Mouse (Mus musculus) forelimb bud, embryonic 11.5 days (tissue): ENCODE measurements around the gene Mier3.

Source experiments
- DNase-seq: peaks from one replicate; pipeline ENCODE4 v3.0.0-alpha.2; 2012; ENCODE audit warnings: low read depth, low spot score

The Mier3 gene

DNA sequence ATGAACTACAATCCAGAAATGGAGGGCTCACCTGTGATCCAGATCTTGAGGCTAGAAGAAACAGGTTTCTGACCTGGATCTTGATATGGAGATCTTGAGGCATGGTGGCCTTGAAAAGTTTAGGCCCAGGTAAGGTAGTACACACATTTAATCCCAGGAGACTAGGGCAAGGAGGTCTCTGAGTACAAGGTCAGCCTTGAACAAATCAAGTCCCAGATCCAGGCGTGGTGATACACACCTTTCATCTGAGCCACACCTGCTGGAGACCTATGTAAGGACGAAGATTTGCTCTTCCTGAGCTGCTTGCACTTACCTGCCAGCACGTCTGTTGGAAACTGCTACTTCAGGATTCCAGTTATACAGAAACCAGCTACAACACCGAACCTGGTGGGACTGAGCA is at the start of gene Mier3:
TSS of gene Mier3 (plus strand) at position 301 of the 400 bp plus-strand sequence.
- DNase-seq = no peak

DNA sequence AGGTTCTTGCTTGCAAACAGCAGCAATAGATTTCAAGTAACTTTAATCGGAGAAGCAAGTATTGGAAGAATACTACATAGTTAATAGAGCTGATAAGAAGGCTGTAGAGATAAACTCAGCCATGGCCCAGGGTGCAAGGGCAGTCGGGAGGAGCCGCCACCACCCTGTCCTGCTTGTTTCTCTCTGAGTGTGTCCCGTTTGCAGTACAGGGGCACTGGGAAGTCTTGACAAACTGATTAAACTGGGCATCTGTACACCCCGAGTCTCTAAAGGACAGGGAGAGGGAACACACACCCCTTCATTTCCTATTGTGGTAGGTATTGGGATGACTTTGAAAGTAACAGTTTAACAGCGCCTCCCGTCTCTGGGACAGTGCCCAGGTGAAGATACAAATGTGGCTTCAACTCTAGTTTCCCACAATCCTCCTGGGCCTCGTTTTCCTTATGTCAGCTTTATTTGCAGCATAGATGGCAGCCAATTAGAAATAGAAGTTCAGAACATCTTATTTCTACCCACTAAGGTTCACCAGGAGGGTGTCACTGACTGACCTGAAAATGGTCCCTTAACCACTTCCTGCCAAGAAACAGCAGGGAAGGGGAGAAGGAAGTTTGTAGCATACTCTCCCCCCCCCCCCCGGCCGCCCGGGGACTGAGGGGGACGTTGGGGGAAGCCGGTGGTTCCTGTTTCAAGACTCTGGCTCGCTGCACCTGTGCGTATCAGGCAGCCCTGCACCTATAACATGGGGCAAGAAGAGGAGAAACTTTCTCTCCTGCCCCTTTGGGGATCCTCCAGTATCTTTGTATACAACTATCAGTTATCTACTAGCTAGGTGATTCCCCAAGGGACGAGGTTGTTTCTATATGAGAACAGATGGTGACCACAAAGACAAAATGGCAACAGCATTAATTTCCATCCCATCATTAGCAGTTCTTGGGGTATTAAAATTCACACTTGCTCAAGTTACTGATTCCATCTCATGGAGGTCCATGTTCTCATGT is 46.3 kb upstream of the Mier3 start:
- no peak for DNase-seq

DNA sequence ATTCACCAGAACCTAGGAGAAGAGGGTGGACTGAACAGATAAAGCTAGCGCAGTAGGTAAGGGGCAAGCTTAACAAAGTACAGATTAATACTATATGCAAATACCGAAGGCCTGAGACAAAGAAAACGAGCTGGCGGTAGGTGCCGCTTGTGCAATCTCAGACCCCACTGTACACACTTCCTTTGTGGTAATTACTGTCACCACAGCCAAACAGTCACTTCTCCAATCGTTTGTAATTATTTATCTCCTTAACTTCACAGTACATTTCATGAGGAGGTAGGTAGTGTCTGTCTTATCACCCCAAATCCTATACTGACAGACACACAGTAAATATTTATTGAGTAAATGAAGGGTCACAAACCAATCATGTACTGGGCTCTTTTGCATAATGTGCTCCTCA is 40.5 kb upstream of the Mier3 start:
- no peak for DNase-seq

DNA sequence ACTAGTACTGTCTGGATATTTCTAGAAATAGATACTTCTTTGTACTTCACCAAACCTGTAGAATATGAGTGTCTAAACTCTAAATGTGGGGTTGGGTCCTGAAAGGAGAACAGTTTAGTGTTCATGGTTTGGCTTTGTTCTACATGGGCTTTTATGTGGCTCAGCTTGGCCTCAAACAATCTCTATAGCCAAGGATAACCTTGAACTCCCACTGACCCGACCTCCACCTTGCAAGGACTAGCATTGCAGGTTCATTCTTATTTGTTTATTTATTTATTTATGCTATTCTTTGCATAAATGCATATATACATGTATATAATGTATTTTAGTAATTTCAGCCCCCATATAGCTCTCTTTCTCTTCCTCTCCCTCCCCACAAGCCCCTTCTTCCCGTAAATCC is 37.1 kb upstream of the Mier3 start:
- DNase-seq = no peak

DNA sequence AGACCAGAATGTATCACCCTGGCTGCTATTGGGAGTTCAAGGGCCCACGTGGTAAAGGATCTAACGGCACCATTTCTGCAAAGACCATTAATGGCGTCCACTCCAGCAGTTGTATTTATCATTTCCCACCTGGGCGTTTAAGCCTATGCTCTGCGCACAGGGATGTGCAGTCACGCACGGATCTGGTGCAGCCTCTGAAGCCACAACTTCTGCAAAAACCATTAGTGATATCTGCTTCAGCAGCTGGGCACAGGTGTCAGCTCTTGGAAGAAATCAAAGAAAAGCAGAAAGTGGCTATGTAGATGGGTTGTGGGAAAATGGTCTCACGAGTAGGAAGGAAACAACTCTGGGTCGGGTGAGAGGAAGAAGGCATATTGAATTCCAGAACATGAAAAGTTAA is 34.6 kb upstream of the Mier3 start:
- DNase-seq = no peak

DNA sequence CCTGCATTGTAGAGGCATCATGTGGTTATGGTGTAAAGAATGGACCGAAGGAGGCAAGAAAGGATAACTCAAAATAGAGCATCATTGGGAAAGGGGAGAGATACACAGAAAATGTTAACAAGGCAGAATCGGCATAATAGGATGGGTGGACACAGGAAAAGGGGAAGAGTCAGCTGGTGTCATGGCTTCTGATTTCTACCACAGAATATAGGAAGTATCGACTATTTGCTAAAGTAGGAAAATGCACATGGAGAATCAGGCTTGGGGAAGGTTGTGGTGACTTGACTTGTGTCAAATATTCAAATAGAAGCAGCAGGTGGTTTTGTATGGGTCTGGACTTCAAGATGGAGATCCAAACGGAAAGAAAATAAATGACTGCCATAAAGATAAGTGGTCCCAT is 33.5 kb upstream of the Mier3 start:
- no peak for DNase-seq

DNA sequence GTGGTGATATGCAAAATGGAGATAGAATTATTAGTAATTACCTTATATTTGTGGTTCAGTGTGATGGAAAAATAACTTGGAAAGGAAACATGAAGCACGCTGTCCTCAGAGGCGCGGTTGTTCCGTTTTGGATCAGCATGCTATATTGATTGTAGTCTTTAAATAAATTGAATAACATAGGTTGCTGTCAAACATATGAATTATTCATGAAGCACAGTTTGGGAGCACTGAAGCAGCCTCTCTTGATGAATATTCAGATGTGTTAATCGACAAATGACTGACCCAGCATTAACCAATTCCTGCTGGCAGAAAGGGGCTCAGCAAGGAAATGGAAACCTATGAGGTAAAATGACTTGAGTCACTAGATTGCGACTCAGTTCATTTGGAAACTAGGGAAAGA is 29.8 kb upstream of the Mier3 start:
- no peak for DNase-seq

DNA sequence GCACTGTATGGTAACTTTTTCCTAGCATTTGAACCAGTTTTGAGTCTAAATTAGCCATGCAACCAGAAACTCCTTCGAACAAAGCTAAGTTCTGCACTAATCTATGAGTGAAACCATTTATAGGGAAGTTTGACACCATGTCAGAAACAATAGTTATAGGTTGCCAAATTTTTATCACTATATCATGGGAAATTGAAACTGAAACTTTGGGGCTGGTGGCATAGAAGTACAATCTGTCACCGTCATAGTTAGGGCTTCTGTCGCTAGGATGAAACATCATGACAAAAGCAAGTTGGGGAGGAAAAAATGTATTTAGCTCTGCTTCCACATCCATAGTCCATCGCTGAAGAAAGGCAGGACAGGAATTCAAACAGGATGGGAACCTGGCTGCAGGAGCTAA is 25.5 kb upstream of the Mier3 start:
- no peak for DNase-seq

DNA sequence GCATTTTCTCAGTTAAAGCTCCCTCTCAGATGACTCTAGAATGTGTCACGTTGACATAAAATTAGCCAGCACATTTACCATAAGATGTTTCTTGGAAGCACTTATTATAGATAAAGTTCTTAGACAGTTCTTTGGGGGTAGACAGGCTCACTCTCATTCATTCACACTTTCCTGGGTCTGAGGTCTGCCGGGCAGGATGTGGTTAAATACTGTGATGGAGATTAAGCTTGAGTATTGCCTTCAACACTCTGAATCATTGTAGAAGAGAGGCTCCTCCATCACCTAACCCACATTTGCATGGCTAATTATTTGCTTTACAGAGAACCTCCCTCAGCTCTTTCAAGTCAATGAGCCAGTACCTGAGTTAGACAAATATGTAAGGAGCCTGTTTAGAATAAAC is 24.9 kb upstream of the Mier3 start:
- DNase-seq = no peak

DNA sequence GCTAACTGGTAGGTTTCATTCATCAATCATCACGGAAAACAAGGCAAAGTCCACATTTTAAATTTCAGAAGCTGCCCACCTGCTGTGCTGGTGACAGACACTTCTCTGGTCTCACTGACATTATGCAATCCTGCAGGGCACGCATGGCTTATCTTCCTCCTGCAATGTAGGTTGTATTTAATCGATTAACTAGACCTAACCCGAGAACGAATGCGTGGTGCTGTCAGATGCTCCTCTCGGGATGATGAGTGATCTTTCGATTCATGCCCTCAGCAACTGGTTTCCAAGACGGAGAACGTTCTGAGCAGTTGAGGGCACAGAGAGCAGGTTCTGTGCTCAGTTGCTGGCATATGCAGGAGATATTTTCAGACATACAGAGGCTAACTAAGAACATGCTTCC is 24.5 kb upstream of the Mier3 start:
- DNase-seq = no peak

DNA sequence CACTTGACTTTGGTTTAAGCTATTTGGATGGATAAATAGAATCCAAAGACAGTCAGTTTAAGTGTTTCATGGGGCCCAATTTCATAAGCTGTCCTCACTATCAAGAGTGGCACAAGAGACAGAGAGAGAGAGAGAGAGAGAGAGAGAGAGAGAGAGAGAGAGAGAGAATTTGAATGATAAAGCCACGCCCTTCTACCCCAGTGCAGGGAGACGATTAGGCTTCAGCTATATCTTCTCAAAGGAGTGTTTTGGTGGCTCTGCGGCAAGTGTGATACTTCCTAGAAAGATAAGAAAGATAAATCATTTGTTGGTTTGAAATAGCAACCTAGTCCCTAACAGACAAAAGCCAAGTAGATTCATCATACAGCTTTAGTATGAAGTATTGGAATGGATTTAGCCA is 24.0 kb upstream of the Mier3 start:
- no peak for DNase-seq

DNA sequence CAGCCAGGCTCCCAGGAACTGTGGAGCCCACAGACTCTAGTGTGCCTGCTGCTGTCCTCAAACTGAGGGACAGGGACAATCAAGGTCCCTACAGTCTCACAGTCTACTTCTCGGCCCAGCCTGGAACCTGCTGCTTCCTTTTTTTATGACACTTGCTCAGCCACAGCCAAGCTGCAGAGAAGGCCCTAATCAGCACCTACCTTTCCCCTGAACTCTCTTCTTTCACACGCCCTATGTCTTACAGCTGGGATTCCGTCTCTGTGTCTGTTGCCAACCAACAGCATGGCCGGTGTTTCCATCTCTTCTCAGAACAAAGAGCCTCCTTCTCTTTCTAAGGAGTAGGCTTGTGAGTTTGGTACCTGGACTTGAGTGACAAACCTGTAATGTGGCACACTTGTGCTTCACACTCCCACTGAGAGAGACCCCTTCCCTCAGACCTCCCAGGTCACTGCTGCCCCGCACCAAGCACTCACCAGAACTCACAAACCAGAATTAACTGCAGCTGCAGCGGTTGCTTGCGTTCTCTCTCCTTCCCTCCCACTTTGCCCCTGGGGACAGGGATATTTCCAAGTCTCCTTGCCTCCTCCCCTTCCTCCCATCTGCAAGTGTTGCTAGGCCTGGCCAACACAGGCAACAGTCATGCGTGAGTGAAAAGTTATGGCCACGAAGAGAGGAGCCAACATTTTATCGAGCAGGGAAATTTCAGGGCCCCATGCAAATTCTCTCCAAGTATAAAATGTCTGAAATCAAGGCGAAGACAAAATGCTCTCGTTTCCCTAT is 22.1 kb upstream of the Mier3 start:
- peak; percentile 27 for DNase-seq

DNA sequence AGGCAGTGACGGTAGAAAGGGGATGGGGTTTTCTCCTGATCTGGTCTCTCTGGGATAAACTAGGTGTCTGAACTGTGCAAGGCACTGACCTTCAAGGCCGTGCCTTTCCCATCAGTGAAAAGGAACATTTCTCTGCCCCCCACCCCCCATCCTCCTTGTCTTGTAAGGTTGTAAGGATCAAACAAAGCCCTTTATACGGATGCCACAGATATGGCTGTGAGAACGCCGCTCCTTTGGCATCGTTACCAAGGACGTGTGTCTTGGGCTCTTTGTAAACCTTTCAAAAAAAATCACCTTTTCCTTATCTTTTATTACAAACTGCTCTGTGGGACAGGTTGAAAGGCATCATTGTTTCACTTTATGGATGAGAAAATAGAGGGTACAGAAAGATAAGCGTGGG is 21.3 kb upstream of the Mier3 start:
- DNase-seq = no peak

DNA sequence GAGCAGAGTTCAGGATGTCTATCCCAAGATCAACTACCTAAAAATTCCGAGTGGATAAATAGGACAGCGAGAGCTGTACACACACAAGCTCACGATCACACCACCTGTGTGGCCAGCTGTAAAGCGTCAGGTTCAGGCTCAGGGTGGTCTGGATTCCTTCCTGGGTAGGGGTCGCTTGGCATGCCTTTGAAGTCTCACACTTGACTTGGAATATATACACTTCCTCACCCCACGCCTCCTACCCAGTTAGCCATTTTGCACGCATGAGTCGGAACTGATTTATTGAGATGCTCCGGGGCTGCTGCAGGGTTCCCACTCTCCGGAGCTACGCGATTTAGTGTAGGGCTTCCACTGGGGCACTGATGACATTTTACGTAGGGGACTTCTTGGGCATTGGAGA is 20.7 kb upstream of the Mier3 start:
- DNase-seq = peak; percentile 48

DNA sequence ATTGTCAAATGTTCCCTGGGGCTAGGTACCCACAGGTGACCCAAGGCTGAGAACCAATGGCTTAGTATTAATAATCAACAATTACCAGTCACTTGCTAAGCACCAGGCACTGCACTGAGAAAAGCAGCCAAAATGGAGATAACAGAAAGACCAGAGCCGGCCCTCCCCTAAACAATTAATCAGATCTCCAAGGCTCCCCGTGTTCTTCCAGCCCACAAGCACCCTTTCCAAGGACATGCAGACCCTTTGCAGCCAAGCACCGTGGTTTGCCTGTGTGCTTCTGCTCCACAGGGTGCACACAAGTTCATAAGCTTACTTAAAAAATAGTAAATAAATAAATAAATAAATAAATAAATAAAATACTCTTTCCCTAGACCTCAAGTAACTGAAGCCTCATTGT is 20.2 kb upstream of the Mier3 start:
- DNase-seq = no peak

DNA sequence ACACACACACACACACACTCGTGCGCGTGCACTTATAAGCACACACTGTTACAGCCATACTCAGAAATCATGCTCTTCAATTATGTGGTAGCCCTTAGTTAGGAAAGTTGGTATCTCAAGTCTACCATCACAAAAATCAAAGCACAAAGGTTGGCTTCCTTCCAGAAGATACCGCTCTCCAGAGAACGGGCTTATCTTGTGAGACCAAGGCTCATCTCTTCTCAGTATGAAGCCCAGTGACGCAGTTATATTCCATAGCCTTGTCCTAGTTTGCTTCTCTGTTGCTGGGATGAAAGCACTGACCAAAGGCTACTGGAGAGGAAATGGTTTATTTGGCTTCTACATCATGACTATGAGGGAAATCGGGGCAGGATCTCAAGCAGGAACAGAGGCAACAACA is 12.8 kb upstream of the Mier3 start:
- no peak for DNase-seq

DNA sequence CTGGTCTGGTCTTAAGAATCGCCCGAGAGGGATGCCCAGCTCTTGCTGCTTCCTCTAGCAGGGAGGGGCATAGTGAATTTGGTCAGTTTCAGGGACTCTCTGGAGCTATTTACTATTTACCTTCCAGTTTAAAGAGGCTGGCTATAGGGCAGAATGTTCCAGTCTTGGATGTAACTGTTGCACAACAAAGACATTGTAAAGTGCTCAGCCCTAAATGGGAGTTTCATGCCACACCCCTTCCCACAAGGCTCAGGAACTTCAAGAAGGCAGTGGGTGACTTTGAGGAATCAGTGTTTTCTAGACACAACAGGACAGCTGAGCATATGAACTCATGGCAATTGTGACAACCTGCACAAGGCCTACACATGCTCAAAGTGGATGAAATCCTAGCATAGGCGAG is 3.9 kb upstream of the Mier3 start:
- no peak for DNase-seq

DNA sequence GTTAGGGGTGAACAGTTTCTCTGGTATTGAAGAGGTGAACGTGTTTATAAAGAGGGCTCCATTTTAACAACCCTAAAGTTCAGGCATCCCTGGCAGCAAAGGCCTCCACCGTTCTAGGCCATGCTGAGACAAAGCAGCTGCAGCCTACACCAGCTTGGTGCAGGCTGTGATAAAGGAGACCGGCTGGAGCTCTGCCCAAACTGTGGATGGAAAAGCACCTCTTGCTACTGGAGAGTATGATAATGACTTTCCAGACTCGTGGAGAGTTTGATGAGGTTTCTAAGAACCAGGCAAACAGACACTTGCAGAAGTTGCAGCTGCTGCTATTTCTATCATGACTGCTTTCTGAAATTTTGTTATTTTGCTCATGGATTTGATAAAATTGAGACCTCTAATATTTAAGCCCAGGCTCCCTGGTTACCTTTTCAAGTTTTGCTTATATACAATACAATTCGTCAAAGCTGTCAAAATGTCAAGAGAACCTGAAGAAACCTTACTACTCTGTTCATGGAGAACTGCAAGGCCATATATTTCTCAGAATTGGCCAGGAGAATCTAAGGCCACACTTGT is 3.4 kb downstream of the Mier3 start:
- no peak for DNase-seq

DNA sequence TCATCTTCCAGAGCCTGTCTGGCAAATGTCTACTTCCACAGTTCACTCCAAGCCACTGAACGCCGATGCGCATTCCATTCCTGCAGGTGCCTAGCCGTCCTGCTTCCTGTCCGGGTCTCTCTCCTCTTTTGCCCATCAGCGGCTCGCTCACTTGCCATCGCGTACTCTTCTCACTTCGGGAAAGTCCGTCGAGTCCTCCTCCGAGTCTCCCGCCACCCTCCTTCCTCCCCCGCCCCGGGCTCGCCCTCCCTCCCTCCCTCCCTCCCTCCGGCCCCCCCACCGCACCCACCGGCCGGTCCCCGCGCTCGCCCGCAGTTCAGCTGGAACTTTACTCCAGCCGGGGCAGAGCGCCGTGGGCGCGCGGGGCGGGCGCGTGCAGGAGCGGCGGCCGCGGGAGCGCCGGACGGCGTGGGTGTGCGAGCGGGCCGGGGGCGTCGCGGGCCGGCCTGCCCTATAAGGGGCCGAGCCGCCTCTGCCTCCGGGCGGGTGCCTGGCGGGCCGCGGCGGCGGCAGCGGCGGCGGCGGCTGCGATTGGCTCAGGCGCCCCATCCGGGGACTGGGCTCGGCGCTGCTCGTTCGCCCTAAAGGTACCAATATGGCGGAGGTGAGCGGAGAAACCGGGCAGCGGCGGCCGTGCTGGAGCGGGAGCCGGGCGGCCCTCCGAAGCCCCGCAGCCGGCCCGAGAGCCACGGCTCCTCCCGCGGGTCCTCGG is 5.1 kb downstream of the Mier3 start:
- DNase-seq = peak; percentile 71

DNA sequence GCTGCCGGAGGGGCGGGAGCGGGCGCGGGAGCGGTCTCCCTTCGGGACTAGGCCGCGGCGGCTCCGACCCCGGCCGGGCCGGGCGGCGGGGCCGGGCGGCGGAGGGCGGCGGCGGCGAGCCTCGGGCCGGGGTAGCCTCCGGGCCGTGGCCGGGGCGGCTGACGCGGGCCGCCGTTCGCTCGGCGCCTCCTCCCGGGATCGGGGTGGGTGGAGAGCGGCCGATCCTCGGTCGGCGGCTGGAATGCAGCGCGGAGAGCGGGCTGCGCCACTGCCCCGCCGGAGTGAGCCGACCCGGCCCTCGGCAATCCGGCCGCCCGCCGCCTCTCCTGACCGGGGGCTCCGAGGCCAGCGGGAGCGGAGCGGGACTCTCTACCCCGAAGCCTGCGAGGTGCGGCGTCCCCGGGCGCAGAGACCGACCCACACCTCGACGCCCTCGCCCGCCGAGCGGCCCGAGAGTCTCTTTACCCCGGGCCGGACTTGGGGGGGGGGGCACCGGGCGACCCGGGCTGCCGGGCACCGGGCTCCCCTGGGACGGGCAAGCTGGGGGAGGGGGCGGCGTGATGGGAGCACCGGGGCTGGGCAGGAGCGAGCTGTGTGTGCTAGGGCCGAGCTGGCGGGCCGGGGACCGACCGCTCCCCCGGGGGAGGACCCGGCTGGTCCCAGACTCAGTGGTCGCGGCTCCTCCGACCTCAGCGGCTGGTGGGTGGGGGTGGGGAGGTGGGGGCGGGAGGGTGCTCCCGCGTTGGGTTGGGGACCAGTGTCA is 5.9 kb downstream of the Mier3 start:
- peak; percentile 1 for DNase-seq

DNA sequence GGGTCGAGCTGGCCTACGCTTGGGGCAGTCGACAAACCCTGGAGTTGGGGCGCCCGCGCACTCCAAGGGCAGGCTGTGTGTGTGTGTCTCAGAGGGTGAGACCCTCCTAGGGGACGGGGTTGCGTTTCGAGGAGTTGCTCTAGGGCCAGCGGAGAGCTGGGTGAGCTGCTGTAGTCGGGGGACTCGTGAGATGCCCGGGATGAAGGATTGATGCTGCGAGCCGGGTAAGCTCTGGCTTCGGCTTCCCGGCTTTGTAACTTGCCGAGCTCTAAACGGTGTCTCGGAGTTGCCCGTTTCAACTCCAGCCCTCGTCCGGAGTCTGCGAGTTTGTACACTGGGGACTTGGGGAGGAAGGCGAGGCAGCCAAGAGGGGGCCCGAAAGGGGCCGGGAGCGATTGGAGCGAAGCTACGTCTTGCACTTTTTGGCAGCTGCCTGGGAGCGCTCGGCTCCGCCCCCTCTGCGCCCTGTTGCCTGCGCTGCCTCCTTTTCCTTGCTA is 6.6 kb downstream of the Mier3 start:
- DNase-seq = peak; percentile 73
